Mouse (Mus musculus) liver, embryonic 18 days (tissue): ENCODE data around the gene Chrnb1. TPM values are rescaled to one million over a fixed set of nuclear protein-coding genes. Genes with fewer than 3 reads are reported as not detected.

Source experiments
- polyA plus RNA-seq: library from polyadenylated mRNA; depleted of rRNA; stranded (reverse); fragments of >200 nt; gene quantifications from 2 replicates; pipeline ENCODE4 v1.2.3, GENCODE M21; 2012; rRNA removed

The Chrnb1 gene
- polyA plus RNA-seq, result 1.3 and 1.6 TPM in 2 replicates

GRCm38 (mm10) chr11:69795168-69795982, at the start of gene Chrnb1:
Chrnb1 (minus strand) TSS chr11:69795943.

GRCm38 (mm10) chr11:69837952-69838713, 42.4 kb upstream of the Chrnb1 start, which contains the start of gene Tmem256:
Tmem256 (plus strand) TSS chr11:69838514.

GRCm38 (mm10) chr11:69837604-69837951, 41.8 kb upstream of the Chrnb1 start, which contains the start of gene Nlgn2:
Nlgn2 (minus strand) TSS chr11:69837784.

DNA sequence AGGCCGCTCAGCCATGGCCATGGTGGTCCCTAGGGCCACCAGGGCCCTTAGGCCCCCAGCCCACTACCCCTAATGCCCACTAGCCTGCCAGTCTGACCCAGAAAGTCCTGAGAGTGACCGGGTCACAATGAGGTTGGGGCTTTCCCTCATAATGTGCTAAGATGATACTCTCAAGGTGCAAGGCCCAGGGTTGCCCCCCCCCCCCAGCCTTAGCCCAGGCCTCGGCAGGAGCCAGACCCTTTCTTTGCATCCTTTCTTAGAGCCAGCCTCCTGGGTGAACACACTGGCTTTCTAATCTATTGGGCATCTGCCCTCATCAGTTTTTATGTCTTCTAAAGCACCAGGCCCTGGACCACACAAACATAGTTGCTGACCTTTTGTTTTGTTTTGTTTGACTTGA, 26.3 kb upstream of the Chrnb1 start, which contains the start of gene Spem1:
Gene Spem1, minus strand, starts transcription at position 101 of the 400 bp plus-strand sequence.

DNA sequence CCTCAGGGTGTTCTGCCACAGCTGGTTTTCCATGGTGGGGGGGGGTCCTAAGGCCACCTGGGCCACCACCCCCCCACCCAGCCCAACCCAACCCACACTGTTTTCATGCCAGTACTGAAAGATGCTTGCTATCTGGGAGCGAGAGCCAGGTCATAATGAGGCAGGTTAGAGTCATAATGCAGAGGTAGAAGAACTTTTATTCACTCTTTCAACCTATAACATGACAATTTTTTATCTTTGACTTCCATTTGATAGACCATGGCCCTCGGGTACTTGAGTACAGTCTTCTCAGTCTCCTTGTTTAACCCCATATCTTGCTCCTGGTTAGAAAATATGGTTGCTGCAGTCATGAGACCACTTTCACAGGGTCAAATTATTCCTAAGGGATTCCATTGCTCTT, 22.6 kb upstream of the Chrnb1 start, which contains the start of gene Spem2:
Gene Spem2, minus strand, starts transcription at position 101 of the 400 bp plus-strand sequence.

GRCm38 (mm10) chr11:69815155-69815554, 19.4 kb upstream of the Chrnb1 start, which contains the start of gene Gm39566:
Gm39566 (minus strand) TSS chr11:69815298.

GRCm38 (mm10) chr11:69804972-69805909, 9.5 kb upstream of the Chrnb1 start, which contains the start of gene Tmem102:
Tmem102 (minus strand) TSS chr11:69805624.

DNA sequence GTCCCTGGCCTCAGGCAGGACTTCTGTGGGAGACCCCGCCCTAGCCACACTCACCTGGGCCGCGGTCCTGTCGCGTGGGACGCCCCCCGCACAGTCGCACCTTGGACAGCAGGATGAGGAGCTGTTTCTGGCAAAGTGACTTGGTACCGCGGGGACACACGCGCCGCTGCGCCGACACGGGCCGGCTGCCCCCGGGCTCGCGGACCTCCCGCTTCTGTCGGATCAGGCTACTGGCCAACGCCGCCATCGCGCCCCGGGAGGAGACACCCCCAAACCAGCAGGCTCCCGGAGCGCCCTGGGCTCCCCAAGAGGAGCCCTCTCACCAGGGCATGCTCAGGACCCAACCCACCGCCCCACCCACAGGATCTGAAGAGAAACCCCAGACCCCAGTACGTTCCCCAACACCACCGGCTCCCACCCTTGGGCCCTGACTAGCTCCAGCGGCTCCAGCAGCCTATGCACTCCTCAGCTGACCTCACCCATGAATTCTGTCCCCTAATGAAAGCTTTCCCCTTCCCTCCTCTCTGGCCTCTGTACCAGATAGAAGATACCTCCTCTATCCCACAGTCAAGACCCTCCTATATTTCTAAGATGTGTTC, 5.7 kb upstream of the Chrnb1 start, which contains the start of gene Fgf11:
Gene Fgf11, minus strand, starts transcription at position 479 of the 599 bp plus-strand sequence.

DNA sequence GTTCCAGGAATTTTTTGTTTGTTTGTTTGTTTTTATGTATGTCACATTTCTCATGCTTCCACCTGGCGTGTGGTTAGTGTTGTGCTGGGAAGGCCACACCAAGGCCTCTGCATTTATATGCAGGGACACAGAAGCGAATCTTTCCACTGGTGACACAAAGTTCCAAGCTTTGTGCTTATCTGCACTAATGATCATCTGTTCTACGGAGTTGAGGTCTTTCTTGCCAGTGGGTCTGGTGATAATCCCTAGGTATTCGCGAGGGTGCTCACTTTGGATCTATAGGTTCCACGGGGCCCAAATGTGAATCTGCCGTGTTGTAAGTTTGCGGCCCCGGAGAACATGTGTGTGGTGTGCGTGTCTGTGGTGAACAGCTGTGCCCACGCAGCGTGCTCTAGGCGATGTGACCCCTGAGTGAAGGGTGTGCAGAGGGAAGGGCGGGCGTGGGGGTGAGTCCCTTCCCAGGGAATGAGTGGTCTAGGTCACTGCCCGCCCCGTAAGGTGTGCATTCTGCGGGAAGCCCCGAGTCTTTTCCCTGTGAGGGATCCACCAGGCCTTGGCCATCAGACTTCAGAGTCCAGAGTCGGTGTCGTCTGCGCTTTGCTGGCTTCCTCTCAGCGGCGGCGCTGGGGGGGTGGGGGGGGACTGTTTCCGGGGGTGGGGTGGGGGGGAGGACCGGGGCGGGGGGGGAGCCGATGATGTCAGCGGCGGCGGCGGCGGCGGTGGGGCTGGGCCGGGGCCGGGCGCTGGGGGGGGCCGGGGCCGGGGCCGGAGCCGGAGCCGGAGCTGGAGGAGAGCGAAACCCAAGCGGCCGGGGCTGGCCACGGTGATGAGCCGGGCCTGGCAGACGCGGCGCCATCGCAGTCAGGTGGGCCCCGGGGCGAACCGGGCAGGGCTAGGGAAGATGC, 30.3 kb downstream of the Chrnb1 start, which contains the start of gene Zbtb4:
Gene Zbtb4, plus strand, starts transcription at position 692 of the 905 bp plus-strand sequence.

GRCm38 (mm10) chr11:69761868-69762267, 33.9 kb downstream of the Chrnb1 start, which contains the start of gene Slc35g3:
Slc35g3 (minus strand) TSS chr11:69761968.

GRCm38 (mm10) chr11:69758478-69758970, 37.2 kb downstream of the Chrnb1 start, which contains the start of gene Polr2a:
Polr2a (minus strand) TSS chr11:69758637.

Other genes starting within 250 kb of the Chrnb1 start
- 0.20 and 0.22 TPM in 2 replicates for gene Dnah2, start 246.8 kb downstream of the Chrnb1 start, polyA plus RNA-seq
- gene Efnb3, start 235.7 kb downstream of the Chrnb1 start, polyA plus RNA-seq, result 0.58 and 0.60 TPM in 2 replicates
- gene Wrap53, start 215.7 kb downstream of the Chrnb1 start, polyA plus RNA-seq, result 6.5 and 6.7 TPM in 2 replicates
- 51.0 and 51.9 TPM in 2 replicates for gene Trp53, start 215.6 kb downstream of the Chrnb1 start, polyA plus RNA-seq
- gene Atp1b2, start 190.0 kb downstream of the Chrnb1 start, polyA plus RNA-seq, result 5.7 and 7.2 TPM in 2 replicates
- gene Shbg, start 178.0 kb downstream of the Chrnb1 start, polyA plus RNA-seq, result 2.6 and 2.9 TPM in 2 replicates
- 7.3 and 7.7 TPM in 2 replicates for gene Sat2, start 173.9 kb downstream of the Chrnb1 start, polyA plus RNA-seq
- gene Fxr2, start 163.0 kb downstream of the Chrnb1 start, polyA plus RNA-seq, result 17.5 and 22.6 TPM in 2 replicates
- gene Sox15, start 140.6 kb downstream of the Chrnb1 start, polyA plus RNA-seq, result 0.07 and 0.11 TPM in 2 replicates
- 45.9 and 49.8 TPM in 2 replicates for gene Mpdu1, start 133.3 kb downstream of the Chrnb1 start, polyA plus RNA-seq
- 14.8 and 16.0 TPM in 2 replicates for gene Cd68, start 129.8 kb downstream of the Chrnb1 start, polyA plus RNA-seq
- gene Eif4a1, start 123.5 kb downstream of the Chrnb1 start, polyA plus RNA-seq, result 330 and 348 TPM in 2 replicates
- gene Senp3, start 113.9 kb downstream of the Chrnb1 start, polyA plus RNA-seq, result 37.6 and 40.5 TPM in 2 replicates
- 0.54 and 0.78 TPM in 2 replicates for gene Tnfsf13, start 110.2 kb downstream of the Chrnb1 start, polyA plus RNA-seq
- 4.4 and 4.8 TPM in 2 replicates for gene Tnfsf12, start 100.1 kb downstream of the Chrnb1 start, polyA plus RNA-seq
- gene Tnfsfm13, start 99.8 kb downstream of the Chrnb1 start, polyA plus RNA-seq, result 0.96 and 1.1 TPM in 2 replicates
- 5.5 and 8.0 TPM in 2 replicates for gene Polr2a, start 37.3 kb downstream of the Chrnb1 start, polyA plus RNA-seq
- gene Slc35g3, start 34.0 kb downstream of the Chrnb1 start, polyA plus RNA-seq, result 0.02 TPM in 1 of 2 replicates, not detected in the other
- 2.3 and 2.8 TPM in 2 replicates for gene Zbtb4, start 30.0 kb downstream of the Chrnb1 start, polyA plus RNA-seq
- gene Fgf11, start 5.9 kb upstream of the Chrnb1 start, polyA plus RNA-seq, result 0.43 and 0.58 TPM in 2 replicates
- gene Tmem102, start 9.7 kb upstream of the Chrnb1 start, polyA plus RNA-seq, result 1.2 and 1.6 TPM in 2 replicates
- gene Gm39566, start 19.4 kb upstream of the Chrnb1 start, polyA plus RNA-seq, result not detected in 2 replicates
- not detected in 2 replicates for gene Spem2, start 22.5 kb upstream of the Chrnb1 start, polyA plus RNA-seq
- gene Spem1, start 26.2 kb upstream of the Chrnb1 start, polyA plus RNA-seq, result not detected in 2 replicates
- gene Nlgn2, start 41.8 kb upstream of the Chrnb1 start, polyA plus RNA-seq, result 2.2 and 3.1 TPM in 2 replicates
- gene Tmem256, start 42.6 kb upstream of the Chrnb1 start, polyA plus RNA-seq, result 227 and 300 TPM in 2 replicates
- gene Plscr3, start 50.4 kb upstream of the Chrnb1 start, polyA plus RNA-seq, result 19.8 and 22.6 TPM in 2 replicates
- gene Tnk1, start 62.8 kb upstream of the Chrnb1 start, polyA plus RNA-seq, result 0.49 and 0.73 TPM in 2 replicates
- not detected in 2 replicates for gene Tmem95, start 82.1 kb upstream of the Chrnb1 start, polyA plus RNA-seq
- gene Kctd11, start 85.5 kb upstream of the Chrnb1 start, polyA plus RNA-seq, result 1.2 TPM in 2 replicates
- gene Acap1, start 99.6 kb upstream of the Chrnb1 start, polyA plus RNA-seq, result 7.9 and 10.7 TPM in 2 replicates
- 0.36 and 0.38 TPM in 2 replicates for gene 2810408A11Rik, start 105.0 kb upstream of the Chrnb1 start, polyA plus RNA-seq
- 11.4 and 13.4 TPM in 2 replicates for gene Neurl4, start 105.1 kb upstream of the Chrnb1 start, polyA plus RNA-seq
- 43.2 and 45.2 TPM in 2 replicates for gene Gps2, start 117.9 kb upstream of the Chrnb1 start, polyA plus RNA-seq
- gene Eif5a, start 126.0 kb upstream of the Chrnb1 start, polyA plus RNA-seq, result 578 and 620 TPM in 2 replicates
- gene Ybx2, start 139.9 kb upstream of the Chrnb1 start, polyA plus RNA-seq, result 0.08 and 0.42 TPM in 2 replicates
- gene Slc2a4, start 152.2 kb upstream of the Chrnb1 start, polyA plus RNA-seq, result 8.7 and 9.0 TPM in 2 replicates
- gene Cldn7, start 168.8 kb upstream of the Chrnb1 start, polyA plus RNA-seq, result 3.2 and 4.8 TPM in 2 replicates
- 23.5 and 24.9 TPM in 2 replicates for gene Ctdnep1, start 185.2 kb upstream of the Chrnb1 start, polyA plus RNA-seq
- 34.3 and 36.0 TPM in 2 replicates for gene Elp5, start 186.6 kb upstream of the Chrnb1 start, polyA plus RNA-seq
- gene Gabarap, start 195.2 kb upstream of the Chrnb1 start, polyA plus RNA-seq, result 191 and 207 TPM in 2 replicates
- 15.0 and 15.6 TPM in 2 replicates for gene Phf23, start 199.8 kb upstream of the Chrnb1 start, polyA plus RNA-seq
- gene Dvl2, start 204.7 kb upstream of the Chrnb1 start, polyA plus RNA-seq, result 4.2 and 4.6 TPM in 2 replicates
- 164 and 167 TPM in 2 replicates for gene Acadvl, start 219.5 kb upstream of the Chrnb1 start, polyA plus RNA-seq
- gene Dlg4, start 221.0 kb upstream of the Chrnb1 start, polyA plus RNA-seq, result 1.6 and 2.3 TPM in 2 replicates